Mouse (Mus musculus) layer of hippocampus, adult 18-20 months (tissue): ENCODE results near the gene Ddx18. TPM values are rescaled to one million over a fixed set of nuclear protein-coding genes. Genes with fewer than 3 reads are reported as not detected.

Experiments used
- DNase-seq, 2 experiments: peaks; one replicate each; pipeline ENCODE4 v3.0.0; 2022; ENCODE audit warnings: low spot score in 2 of 2
- long read RNA-seq: library from polyadenylated mRNA; stranded (forward); transcript quantifications from one replicate; pipeline ENCODE4 v2.0.0, GENCODE M21; 2021
- total RNA-seq, 2 experiments: library from RNA; stranded (reverse); gene quantifications; 2 replicates each; pipeline ENCODE4 v1.2.3; 2021

Ddx18 gene
- 10 to 100 TPM; 29.6 to 30.1 TPM for total RNA-seq
- long read RNA-seq, transcript Ddx18-201 (13 exons, 2,258 nt), result major isoform, 30 of 33 reads
- long read RNA-seq, partial matches to known transcripts, result 1 of 33 reads
- long read RNA-seq, other reads (novel, unspliced or antisense), result 2 of 33 reads

GRCm38 (mm10) chr1:121567521-121568489 is at the start of gene Ddx18:
Ddx18 (minus strand) TSS chr1:121567989.
- DNase-seq, result peak; percentile 94 to 97

GRCm38 (mm10) chr1:121608000-121608399 is 40.2 kb upstream of the Ddx18 start:
- no peak for DNase-seq

- DNase-seq, result peak; percentile 28 to 45
These were observed 37.3 kb upstream of the Ddx18 start for GRCm38 (mm10) chr1:121605118-121605517.

GRCm38 (mm10) chr1:121601893-121602292 is 34.1 kb upstream of the Ddx18 start:
- no peak for DNase-seq

GRCm38 (mm10) chr1:121601084-121601483 is 33.3 kb upstream of the Ddx18 start:
- peak in 1 of 2 experiments; percentile 12 for DNase-seq

GRCm38 (mm10) chr1:121598421-121598820 is 30.6 kb upstream of the Ddx18 start:
- DNase-seq, result no peak

GRCm38 (mm10) chr1:121596951-121597625 is 29.3 kb upstream of the Ddx18 start:
- peak in 1 of 2 experiments; percentile 25 for DNase-seq

- no peak for DNase-seq
These were observed 17.0 kb upstream of the Ddx18 start for GRCm38 (mm10) chr1:121584838-121585237.

- DNase-seq, result no peak
These were observed 13.5 kb upstream of the Ddx18 start for GRCm38 (mm10) chr1:121581133-121581855.

- DNase-seq, result no peak
These were observed 9.7 kb upstream of the Ddx18 start for GRCm38 (mm10) chr1:121577491-121577890.

GRCm38 (mm10) chr1:121570522-121570921 is 2.7 kb upstream of the Ddx18 start:
- no peak for DNase-seq

- no peak for DNase-seq
These were observed 9.9 kb downstream of the Ddx18 start for GRCm38 (mm10) chr1:121557861-121558260.

GRCm38 (mm10) chr1:121551457-121551835 is 16.3 kb downstream of the Ddx18 start:
- peak; percentile 36 to 65 for DNase-seq

GRCm38 (mm10) chr1:121550801-121551456 is 16.9 kb downstream of the Ddx18 start:
- peak in 1 of 2 experiments; percentile 33 for DNase-seq

- peak in 1 of 2 experiments; percentile 33 for DNase-seq
These were observed 18.3 kb downstream of the Ddx18 start for GRCm38 (mm10) chr1:121549456-121549855.

- DNase-seq, result no peak
These were observed 19.1 kb downstream of the Ddx18 start for GRCm38 (mm10) chr1:121548667-121549066.

GRCm38 (mm10) chr1:121546844-121547243 is 20.9 kb downstream of the Ddx18 start:
- DNase-seq, result peak in 1 of 2 experiments; percentile 24

- peak; percentile 48 to 75 for DNase-seq
These were observed 27.4 kb downstream of the Ddx18 start for GRCm38 (mm10) chr1:121540361-121540760.

GRCm38 (mm10) chr1:121531439-121531838 is 36.4 kb downstream of the Ddx18 start:
- DNase-seq, result no peak

- no peak for DNase-seq
These were observed 38.5 kb downstream of the Ddx18 start for GRCm38 (mm10) chr1:121529286-121529685.

- DNase-seq, result peak; percentile 32 to 37
These were observed 39.4 kb downstream of the Ddx18 start, which contains the start of gene Htr5b for GRCm38 (mm10) chr1:121528399-121528720. Htr5b (minus strand) TSS chr1:121528465.
